Mouse (Mus musculus): Measurements from ENCODE around the gene Nacad.

DNA sequence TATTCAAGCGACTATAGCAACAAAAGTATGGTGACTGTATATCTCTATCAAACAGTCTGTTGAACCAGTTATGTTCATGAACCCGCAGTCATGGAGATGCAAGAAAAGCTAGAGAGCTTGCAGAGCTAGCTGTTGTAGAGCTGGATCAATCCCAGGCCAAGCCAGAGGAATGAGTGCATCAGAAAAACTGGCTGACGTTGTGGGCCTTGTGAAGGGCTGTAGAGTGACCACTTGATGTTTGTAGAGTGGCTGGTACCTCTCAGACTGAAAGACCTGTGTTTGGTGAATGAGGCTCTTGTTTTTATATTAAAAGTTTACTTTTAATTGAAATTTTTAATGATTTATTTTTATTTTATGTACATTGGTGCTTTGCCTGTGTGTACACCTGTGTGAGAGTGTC lies 55.7 kb downstream of the Nacad start:
- TF ChIP-seq CTCF (IDR thresholded peaks at IDR 0.05; ENCODE audit: control insufficient read depth, insufficient read depth, low read length) (no peak), POLR2A (IDR thresholded peaks at IDR 0.05; ENCODE audit: borderline replicate concordance, control insufficient read depth, low read depth, low read length) (no peak)

Data from bone marrow, adult 2 months (tissue).